Mouse (Mus musculus): ENCODE data around the gene Krt35.

Krt35 gene

DNA sequence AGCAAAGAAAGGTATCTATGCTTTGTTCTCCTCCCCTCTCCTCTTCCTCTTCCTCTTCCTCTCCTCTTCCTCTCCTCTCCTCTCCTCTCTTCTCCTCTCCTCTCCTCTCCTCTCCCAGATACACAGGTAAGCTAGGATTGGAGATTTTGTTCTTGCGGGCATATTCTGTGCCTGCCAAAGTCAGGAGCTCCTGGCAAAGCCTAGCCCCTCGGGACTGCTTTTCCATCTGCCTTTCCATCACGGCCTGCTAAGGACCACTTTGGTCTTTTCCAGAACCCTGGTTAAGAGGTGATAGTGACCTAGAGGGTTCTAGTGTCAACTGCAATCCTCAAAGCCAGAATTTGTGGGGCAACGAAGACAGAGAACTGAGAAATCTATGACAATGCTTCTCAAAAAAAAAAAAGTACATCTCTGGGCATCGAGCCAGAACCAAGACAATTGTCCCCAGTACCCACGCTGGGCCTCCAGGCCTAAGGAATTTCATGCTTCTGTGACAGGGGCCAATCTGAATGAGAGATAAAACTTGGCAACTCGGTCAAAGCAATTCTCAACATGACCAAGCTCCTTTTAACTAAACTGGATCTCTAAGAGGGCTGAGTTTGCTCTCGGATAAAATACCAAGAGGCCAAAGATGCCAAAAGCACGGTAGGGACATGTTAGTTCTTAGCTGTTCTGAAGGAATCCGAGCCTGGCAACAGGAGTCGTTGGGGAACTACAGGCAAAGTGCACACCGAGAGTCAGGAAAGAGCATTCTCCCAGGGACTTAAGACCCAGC lies 29.6 kb downstream of the Krt35 start:
- no peak for DNase-seq (ENCODE audit: low spot score)

DNA sequence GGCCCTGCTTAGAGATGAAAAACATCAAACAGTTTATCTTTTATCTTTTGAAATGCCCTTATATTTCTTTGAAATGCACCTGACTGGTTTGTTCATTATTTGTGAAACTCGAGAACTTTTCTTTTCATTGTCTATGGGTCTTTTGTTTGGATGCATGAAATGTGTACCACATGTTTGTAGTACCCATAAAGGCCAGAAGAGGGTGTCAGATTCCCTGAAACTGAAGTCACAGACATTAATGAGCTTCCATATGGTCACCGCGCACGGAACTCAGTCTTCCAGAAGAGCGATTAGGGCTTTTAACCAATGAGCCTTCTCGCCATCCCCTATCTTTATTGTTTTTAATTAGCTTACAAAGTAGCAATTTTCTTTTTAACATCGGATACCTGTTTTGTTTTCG lies 37.2 kb downstream of the Krt35 start:
- no peak for DNase-seq (ENCODE audit: low spot score)

DNA sequence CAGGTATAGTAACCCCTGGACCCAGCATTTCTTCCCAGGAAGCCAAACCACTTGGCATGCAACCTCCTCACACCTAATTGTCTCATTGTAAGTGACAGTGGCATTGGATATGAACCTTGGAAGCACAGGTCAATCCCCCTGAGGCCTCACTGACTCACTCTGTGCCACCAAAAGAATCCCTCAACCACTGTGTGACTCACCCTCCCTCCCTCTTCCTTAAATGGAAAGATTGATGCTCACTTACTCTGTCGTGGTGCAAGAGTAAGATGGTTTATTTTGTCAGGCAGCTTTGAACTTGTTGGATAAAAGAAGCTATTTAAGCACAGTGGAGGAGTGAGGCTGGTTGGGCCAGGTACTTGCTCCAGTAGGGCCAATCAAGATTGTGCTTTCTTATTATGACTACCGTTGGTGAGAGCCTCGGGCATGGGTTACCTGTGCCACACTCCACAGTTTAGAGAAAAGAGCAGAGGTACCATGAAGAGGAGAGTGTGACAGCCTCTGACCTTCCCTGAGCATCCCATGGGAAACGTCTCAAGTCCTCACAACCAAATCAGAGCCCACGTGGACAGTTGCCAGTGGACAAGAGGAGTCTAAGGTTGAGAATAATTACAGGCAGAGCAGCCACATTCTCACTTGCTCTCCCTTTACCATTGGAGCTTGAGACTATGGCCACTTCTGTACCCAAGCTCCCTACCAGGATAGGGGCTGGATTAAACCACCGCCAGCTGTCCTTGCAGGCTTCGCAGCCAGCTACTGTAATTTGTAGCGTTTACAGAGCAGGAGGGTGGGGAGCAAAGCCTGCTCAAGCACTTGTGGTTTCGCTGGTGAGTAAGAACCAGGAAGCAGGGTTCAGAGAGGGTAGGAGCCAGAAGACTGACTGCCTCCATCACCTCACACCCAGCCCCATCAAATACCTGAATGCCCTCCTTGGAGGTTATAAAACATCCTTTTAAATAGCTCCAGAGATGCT lies 40.1 kb downstream of the Krt35 start:
- no peak for DNase-seq (ENCODE audit: low spot score)

DNA sequence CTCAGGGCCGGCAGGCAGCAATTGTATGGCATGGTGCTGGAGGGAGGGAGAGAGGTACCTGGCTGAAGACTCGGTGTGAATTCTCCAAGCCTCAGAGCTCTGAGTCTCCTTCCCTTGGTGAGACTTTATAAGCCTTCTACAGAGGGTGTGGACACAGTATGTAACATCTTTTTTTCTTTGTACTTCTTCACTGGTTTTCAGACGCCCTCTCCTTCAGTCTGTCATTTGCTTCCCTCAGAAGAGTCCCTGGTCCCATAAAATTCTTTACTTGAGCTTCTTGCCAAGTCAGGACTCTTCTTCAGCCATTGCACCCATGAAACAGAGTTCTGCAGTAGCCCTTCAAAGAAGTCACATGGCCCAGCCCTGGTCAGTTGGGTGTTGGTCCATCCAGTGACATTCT lies 45.6 kb downstream of the Krt35 start, which contains the start of gene Krt31:
Krt31 (minus strand) TSS at position 101 of the 400 bp plus-strand sequence.
- DNase-seq (ENCODE audit: low spot score) = no peak

DNA sequence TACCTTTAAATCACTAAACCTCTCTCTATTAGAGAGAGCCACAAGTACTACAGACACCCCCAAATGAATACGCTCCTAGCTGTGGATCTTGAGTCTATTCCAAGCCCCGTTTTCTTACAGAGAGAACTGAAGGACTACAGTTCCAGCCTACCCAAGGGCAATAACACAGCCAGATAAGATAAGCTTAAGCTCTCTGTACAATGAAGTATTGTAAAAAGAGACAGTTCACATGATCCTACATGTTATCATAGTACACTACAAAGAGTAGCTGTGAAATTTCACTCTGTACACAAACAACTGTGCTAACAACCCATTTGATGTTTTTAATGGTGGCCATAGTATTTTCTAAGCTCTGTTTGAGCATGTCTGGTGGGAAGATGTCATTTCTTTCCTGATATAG lies 48.8 kb downstream of the Krt35 start:
- DNase-seq (ENCODE audit: low spot score) = no peak

DNA sequence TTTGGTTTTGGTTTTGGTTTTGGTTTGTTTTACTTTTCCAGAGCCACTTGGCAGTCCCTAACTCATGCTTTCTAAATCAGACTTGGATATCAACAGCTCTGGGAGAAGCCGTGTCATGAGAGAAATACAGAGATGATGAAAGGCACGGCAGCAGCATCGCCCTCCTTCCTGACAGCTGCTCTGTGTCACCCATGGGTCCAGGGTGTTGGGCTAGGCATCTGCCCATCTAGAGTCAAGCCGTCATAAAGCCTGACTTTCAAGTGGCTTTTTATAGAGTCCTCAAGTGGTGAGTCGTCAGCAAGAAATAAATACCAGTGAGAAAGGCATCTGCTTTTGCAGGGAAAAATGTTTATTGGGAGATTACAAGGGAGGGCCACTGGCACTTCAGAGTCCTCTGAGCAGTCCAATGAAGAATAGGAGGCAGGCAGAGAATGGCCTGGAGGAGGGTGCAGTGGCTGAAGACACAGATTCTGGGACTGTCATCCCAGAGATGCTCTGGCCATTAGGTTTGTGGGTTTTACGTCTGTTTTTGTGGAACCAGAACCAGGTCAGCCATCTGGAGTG lies 49.7 kb downstream of the Krt35 start:
- no peak for DNase-seq (ENCODE audit: low spot score)
